Mouse (Mus musculus) lung, postnatal 14 days (tissue): ENCODE results near the gene Unc5a.

ENCODE experiments used
- DNase-seq: peaks from one replicate; pipeline ENCODE4 v3.0.0; 2021

Unc5a gene

DNA sequence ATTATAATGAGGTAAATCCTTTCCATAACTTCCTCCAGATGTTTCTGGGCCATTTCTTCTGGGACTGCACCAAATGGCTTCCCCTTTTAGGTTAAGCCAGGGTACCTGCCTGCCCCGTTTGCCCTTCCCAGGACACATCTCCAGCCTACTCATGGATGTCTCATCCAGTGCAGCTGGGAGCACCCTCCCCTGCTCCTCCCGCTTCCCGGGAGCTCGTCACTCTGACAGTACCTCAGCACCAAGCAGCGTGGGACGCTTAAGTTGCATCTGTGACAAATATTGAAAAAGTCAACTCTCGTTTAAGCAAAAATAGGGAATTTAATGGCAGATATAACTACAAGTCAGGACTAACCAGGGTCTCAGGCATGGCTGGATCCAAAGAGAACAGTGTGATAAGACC lies 8.1 kb downstream of the Unc5a start:
- no peak for DNase-seq

DNA sequence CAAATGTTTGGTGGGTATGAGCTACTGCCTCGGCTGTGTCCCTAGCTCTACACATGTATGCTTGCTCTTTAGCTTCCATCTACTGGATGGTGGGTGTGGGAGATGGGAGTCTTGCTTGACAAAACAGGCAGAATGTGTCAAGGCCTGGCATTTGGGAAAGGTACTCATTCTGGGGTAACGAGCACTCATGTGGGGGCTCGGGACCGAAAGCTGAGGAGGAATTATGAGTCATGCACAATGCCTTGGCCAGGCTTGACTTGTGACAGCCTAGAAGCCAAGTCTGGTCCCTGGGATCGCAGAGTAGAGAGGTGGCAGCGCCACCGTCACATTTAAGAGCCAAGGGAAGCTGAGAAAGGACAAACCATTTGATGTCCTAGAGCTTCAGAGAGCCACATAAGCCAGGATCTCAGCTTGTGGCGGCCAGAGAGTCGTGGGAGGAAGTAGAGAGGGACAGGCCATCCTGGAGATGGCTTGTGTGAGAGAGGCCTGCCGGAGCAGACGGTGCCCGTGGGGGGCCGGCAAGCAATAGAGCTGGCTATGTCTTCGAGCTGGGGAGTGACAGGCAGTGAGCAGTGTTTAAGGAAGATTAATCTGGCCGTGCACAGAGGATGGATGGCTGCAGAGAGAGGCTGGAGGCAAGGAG lies 10.0 kb downstream of the Unc5a start:
- no peak for DNase-seq

DNA sequence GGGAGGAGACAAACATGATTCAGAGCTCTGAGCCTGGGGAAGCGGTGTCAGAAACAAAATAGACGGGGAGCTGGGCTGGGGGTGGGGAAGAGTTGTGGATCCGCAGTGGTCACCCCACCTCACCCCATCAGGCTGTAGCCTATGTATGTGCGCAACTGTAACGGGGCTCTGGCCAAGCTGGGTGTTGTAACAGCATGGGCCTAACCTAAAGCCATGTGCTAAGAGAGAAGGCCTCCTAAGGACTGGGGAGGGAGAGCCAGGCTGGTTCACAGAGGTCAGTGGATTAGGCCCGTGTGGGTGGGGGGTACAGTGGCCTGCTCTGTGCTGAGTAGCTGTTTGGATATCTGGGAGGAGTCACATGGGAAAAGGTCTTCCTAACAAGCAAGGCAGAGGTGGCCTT lies 10.6 kb downstream of the Unc5a start:
- DNase-seq: no peak

DNA sequence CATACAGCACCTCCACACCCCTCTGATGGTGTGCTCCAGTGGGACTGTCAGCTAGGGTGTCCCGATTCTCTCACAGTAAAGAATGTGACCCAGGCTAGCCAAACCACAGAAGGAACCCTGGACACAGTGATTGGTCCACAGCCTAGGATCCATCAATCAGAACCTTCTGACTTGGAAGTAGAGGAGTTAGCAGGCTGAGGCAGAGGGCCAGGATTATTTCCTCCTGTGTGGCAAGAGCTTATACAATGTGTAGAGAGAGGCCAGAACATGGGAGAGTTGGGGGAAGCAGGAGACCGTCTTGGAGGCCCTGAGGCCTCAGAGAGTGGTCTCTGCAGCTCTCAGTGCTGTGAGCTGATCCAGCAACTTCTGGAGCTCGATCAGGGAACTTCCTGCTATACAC lies 11.3 kb downstream of the Unc5a start:
- no peak for DNase-seq

DNA sequence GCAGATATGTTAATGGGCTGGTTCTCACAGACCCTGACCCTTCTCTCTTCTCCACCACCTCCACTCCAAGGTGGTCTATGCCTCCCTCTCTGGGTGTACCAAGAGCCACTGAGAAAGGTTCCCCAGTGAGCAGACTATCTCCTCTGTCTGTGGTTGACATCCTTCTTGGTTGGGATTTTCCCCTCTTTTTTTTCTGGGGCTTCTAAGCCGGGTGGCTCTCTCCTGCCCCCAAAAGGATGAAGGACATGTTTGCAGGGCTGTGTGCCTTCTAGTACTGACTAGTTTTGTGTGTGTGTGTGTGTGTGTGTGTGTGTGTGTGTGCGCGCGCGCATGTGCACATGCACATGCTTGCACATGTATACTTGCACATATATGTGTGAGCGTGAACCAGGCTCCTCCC lies 16.0 kb downstream of the Unc5a start:
- no peak for DNase-seq

DNA sequence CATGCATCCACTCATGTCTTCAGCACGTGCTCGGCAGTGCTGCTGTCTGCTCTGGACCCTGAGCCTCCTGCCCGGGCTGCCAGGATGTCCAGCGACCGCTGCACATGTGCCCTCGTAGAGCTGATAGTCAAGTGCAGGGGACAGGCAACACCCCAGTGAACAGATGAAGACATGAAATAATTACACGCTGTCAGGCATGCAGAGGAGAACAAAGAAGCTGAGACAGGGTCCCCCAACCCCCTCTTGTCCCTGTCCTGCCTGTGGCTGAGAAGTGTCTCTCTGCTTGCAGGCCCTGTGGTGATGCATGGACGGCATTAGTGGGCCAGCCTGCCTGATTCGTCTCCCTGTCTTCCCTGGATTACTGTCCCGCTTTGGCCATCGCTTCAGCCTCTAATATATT lies 18.3 kb downstream of the Unc5a start:
- no peak for DNase-seq

DNA sequence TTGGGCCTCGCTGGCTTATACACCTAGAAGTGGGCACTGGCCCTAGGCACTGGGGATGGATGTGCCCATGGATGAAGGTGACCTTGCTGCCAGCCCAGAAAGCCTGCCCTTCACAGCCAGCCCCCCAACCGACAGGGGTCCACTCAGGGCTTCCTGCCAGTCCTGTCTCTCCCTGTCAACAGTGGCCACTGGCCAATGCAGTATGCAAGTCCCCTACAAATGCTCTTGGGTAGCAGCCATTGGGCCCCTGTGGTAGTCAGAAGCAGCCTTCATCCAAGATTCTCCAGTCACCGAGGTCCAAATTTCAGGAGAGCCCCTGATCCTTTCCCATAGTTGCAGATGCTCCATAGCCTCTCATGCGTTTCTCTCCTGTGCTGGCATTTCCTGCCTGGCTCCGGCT lies 19.4 kb downstream of the Unc5a start:
- no peak for DNase-seq

DNA sequence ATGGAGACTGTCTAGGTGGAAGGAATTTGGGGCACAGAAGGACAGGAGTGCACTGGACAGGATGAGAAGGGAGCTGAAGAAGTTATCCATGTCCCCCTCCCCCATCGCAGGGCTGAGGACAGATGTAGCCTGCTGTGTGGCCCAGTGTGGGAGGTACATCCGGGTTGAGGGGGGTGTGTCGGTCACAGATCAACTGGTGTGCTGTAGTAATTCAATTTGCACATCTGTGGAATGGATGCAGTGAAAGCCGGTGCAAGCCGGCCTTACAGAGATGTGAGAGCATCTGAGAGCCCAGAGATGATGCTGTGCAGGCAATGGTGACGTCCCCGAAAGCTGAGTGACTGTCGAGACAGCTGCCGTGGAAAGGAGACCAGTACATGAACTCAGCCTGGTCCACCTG lies 20.3 kb downstream of the Unc5a start:
- no peak for DNase-seq

DNA sequence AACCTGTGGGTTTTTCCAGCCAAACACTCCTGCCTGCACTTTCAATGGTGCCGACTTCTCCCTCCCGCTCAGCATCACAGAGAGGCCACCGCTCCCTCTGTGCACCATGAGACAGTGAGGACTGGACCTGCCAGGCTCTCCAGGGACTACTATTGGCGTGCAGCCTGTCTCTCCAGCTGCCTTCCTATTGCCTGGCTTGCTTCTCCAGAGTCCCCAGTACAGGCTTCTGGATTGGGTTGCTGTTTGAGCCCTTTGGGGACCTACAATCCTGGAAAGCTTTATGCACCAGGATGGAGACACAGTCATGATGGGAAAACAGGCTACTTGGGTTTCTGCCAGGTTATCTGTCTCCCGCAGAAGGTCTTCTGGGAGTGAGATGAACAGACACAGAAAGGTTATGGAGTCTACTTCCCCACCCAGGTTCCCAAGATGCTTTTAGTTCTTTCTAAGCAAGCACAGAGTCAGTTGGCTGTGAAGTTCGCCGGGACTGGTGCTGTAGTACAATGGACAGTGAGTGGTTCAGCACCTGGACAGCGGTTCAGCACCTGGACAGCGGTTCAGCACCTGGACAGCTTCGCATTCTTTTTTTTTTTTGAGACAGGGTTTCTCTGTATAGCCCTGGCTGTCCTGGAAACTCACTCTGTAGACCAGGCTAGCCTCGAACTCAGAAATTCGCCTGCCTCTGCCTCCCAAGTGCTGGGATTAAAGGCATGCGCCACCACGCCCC lies 21.5 kb downstream of the Unc5a start:
- peak; percentile 56 for DNase-seq

DNA sequence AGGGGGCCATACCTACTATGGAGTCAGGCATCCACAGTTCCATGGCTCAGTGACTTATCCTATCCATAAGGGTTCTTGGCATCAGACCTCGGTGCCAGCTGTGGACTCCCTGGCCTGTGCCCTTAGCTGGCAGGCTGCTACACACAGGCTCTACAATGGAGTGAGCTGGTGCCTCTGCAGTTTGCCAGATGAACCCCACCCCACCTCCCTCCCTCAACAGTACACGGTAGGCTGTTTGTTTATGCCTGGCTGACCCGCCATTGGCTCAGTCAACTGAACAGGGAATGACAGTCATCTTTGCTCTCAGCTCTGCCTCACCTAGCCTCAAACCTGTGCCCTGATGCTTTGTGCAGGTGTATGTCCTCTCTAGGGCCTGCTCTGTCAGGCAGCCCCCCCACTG lies 26.3 kb downstream of the Unc5a start:
- no peak for DNase-seq

DNA sequence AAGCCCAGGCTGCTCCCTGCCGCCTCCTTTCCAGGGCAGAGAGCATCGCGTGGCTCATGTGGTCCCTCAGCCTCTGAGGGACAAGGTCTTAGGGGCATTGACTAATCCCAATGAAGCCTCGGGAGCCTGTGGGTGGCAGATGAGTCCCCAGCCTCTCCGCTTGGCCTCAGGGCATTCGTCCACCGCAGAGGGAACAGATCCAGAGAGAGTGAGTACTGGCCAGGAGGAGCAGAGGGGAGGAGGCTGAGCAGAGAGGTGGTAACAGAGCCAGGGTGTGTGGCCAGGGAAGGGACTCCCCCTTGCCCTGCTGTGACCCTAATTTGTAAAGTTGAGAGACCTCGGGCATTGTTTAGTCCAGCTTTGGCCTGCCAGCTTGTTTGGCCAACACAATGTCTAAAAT lies 29.6 kb downstream of the Unc5a start:
- DNase-seq: peak; percentile 25

DNA sequence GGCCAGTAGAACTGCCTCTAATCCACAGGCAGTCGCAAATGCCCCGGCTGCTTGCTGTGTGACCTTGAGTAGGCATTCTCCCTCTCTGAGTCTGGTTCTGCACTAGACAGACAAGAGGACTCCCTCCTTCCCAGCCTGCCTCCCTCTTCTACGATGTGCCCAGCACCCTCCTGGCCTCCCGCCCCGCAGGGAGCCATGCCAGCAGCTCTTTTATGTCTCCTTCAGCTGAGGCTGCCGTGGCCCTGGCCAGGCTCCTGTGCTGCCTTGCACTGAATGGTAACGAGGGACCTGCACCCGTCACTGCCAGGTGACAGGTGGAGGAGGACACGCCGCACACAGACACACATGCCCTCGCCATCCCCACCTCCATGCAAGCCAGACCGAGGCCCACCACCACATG lies 31.7 kb downstream of the Unc5a start:
- DNase-seq: no peak

DNA sequence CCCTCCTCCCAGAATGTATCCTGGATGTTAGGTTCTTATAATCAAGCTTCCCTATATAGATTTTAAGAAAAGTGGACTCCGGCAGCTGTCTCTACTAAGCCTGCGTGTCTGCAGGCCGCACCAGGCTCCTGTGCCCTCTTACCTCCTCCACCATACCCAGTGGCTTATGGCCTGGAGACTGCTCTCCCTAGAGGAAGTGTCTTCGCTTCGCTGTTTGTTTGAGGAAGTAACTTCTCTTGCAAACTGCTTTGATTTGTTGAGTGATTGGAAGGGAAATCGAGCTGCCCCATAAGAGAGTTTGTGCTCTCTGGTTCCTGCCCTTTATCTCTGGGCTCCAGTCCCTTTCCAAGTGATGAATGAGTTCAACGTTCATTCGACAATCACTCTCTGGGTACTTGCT lies 33.8 kb downstream of the Unc5a start:
- DNase-seq: no peak

DNA sequence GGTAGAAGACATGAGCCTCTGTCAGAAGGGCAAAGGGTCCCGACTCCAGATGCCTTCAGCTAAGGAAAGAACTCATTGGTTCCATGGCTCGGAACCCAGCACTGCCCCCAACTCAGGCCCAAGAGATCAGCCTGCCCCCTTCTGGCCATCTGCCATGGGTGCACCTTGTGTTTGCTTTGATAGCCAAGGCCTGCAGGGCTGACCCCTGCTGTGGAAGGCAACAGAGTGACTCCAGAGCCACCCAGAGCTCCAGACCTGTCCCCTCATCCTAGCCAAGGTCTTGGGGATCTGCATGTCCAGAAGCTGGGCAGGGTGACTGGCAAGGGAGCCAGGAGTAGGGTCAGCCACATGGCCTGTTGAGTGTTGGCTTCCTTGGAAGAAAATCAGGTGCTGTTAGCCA lies 34.4 kb downstream of the Unc5a start:
- DNase-seq: no peak

DNA sequence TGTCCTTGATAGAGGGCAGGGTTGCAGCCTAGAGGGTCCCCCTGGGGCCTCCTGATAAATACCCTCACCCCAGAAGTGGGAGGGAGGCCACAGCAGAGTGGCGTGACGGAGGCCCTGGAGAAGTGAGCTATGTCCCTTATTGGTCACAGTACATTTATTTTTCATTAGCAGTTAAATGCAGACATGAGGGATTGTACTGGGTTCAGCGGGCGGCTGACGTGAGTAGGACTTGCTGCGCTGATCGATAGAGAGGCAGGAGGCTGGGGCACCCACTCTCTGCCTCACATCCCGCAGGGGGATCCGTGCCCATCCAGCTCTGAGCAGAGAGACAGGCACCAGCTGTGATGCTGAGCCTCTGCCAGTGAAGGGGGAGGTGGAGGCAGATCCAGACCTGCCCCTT lies 38.2 kb downstream of the Unc5a start:
- DNase-seq: no peak

DNA sequence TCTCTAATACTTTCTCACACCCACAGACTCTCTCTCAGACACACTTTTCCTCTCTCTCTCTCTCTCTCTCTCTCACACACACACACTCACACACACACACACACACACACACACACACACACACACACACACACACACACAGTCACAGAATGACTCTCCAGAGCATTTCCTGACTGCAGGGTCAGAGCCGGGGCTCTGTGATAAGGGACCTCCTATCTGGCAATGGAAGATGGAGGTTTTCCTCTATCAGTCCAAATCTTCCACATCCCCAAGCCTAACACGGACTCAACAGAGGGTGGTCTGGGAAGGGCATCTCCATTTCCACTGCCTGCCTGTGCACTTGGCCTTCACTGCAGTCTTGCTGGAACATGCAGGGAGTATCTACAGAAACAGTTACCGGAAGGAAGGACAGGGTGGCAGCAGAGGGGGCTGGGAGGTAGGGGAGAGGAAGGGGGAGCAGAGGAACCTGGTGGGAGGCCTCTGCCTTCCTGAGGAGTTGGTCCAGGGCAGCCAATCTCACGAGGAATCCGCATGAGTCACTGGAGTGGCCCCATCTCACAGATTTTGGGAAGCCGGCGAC lies 39.1 kb downstream of the Unc5a start:
- no peak for DNase-seq

DNA sequence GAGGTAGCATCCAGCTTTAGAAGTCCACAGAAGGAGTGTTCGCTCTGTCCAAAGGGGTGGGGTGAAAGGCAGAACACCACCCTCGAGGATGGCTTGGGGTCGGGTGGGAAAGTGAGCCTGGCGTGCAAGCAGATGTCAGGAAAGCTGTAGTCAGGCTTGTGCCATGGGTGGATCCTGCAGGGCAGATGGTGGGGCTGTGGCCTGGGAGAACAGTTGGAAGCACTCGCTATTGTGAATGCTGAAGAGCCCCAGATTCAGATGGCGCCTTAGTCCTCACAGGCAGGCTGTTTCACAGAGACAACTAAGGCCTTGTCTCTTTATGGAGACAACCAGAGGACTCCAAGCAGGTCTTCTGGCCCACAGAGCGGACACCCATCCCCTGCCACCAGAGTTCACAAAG lies 43.0 kb downstream of the Unc5a start:
- no peak for DNase-seq

DNA sequence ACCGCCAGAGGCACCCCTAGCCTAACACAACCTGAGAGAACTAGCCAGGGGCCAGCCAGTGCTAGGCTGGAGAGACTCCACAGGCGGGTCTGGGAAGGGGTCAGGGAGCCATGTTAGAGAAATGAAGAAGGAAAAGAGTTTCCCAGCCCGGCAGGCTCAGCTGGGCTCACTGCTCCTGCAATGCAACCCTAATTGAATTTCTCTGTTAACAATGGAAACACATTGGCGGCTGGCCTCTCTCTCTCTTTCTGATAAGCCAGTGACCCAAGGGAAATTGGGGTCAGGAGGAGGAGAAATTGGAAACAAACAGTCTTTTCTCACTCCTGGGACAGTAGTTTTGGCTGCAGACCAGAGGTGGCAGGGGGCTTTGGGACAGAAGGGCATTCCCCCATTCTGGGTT lies 45.4 kb downstream of the Unc5a start:
- no peak for DNase-seq

DNA sequence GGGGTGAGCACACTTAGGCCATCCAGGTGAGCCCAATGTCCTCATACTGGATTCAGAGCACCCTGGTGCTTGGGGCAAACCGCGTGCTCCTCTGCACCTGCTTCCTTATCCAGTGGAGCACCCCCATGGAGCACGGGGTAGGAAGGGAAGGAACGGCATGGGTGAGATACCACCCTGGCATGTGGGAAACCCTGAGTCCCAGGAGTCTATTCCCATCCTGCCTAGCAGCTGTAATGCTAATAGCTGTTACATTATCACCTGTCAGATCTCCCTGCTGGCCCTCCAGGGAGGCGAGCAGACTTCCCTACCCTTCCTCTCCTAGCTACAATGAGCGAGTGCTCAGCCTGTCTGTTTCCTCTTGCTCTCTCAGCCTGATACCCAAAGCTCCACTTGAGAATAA lies 46.0 kb downstream of the Unc5a start:
- DNase-seq: no peak

DNA sequence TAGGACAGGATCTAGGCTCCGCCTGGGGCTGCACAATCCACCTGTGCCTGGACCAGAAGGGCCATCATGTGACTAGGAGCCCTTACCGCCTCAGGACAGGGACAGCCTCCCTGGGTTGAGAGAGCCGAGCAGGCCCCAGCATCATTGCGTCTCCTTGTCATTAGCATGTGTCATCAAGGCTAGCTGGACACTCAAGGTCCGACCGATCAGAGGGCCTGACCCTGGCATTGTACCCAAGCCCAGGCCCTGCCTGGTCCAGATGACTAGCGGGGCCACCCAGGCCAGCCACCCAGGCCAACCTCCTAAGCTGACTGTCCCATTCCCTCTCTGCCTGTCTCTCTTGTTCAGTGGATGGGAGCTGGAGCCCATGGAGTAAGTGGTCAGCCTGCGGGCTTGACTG lies 48.4 kb downstream of the Unc5a start:
- DNase-seq: no peak

DNA sequence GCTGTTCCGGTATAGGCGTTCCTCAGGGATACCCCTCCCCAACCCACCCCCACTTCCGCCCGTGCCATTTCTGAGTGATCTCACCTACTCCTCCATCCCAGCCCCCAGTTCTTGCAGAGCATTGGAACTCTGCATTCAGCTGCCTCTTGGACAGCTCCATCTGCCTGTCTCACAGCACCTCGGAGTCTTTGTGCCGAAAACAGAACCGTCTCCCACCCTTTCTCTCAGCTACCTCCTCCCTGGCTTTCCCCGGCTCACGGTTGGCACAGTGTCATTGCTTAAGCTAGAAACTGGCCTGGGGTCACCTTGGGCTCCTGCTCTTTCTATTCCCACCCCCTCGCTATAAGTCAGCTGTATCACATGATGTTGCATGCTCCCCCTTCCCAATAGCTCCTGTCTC lies 51.2 kb downstream of the Unc5a start:
- DNase-seq: no peak

DNA sequence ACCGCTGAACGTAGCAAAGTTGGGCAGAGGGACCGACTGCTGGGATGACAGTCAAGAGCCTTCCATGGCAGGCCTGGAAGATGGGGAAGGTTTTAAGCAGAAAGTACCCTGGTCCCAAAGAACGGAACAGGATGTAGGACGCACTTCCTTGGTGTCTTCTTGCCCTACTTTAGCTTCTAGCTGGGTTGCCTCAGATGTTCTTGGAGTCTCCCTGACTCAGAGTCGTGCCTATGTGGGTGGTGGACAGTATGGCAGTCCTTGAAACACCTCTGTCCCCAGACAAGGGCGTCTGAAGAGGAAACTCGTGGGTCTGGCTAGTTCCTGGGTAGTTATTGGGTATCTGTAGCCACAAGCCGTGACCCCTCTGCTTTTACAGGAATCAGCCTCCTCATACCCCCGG lies 52.9 kb downstream of the Unc5a start:
- no peak for DNase-seq

DNA sequence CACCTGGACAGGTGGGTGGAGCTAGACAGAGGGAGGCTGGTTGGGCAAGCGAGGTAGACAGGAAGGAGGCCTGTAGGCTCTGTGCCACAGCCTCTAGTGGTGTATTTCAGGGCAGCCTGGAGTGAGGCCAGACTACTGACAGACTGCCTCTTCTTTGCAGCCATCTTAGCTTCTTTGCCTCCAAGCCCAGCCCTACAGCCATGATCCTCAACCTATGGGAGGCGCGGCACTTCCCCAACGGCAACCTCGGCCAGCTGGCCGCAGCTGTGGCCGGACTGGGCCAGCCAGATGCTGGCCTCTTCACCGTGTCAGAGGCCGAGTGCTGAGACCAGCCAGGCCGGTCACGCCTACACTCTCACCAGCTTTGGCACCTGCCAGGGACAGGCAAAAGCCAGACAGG lies 55.4 kb downstream of the Unc5a start:
- DNase-seq: peak; percentile 26

DNA sequence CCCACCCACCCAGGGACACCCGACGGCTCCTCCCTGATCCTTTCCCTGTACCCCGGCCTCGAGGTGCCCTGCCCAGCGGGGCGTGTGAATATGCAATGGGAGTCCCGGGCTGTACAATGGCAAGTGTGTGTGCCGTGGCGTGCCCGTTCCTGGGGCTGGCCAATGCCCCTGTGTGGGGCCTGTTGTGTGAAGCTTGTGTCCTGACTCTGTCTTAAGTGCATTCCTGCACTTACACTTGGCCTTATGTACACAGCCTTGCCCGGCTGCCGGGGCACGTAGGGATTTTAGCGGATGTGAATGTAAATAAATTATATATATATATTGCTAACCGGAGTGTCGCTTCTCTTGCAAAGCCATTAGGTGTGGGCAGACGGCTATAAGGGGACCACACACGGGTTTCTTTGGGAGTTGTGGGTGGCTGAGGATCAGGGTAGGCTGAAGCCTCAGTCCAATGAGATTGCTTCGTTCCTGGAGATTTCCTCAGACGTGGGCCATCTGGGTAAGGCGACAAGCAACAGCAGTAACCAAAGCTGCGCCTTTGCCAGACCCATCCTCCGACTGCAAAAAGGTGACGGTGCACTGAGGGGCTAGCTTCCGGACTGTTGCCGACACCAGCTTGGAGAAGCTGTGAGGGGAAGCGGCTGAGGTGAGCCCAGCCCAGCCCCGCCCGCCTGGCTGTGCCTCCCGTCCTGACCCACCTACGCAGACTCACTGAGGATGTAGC lies 56.6 kb downstream of the Unc5a start:
- DNase-seq: no peak
